Mouse (Mus musculus): ENCODE results near the gene Prl8a2. TPM values are rescaled to one million over a fixed set of nuclear protein-coding genes. Genes with fewer than 3 reads are reported as not detected.

Gene Prl8a2
- total RNA-seq (2012; rRNA removed), result not detected in 2 replicates
- total RNA-seq (2014; rRNA removed), result not detected in 2 replicates
- polyA plus RNA-seq (2012; ENCODE audit: insufficient read length, low read depth), result not detected in 2 replicates

DNA sequence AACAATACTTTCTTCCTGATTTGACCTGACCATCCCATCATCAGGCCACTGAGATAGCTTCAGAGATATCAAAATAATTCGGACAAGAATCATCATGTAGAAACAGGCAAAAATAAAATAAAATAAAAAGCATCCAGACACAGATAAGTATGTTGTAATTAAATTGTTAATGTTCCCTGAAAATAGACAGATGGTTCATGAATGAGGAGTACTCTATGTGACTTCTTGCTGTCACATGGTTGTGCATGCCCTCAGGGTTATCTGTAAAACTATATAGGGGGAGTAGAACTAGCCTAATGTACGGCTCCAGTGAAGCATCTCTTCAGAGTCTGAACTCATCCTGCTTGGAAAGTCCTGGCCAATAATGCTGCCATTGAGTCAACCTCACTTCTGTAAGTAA is at the start of gene Prl8a2:
Prl8a2 (plus strand) TSS at position 301 of the 400 bp plus-strand sequence.
- in situ Hi-C loops (cut with MboI; ENCODE audit: low pct_ligation_motif_present, low pct_unique_long_range_greater_than_20kb, low sequenced_read_pairs), result no loop called here
- no peak within 1 kb of the TSS for H3K4me2 ChIP-seq (ENCODE audit: insufficient read depth, low read depth, poor library complexity, severe bottlenecking)
- H3K27me3 ChIP-seq (replicated peaks), result no peaks in the 10 kb centered on the region
- no peak within 1 kb of the TSS for H3K27ac ChIP-seq (ENCODE audit: insufficient read depth, low read depth)
- no peak for TF ChIP-seq TBP (conservative IDR thresholded peaks at IDR 0.05; ENCODE audit: low read depth, low read length)
- no peak for TF ChIP-seq IRF4 (IDR thresholded peaks at IDR 0.05; ENCODE audit: low read depth, low read length)
- no peak for TF ChIP-seq MAX (IDR thresholded peaks at IDR 0.05; ENCODE audit: low read length)
- H3K36me3 ChIP-seq (replicated peaks in 1 of 2; ENCODE audit: control insufficient read depth in 1 of 2, insufficient read depth in 1 of 2, low read length in 1 of 2), result no peaks in the 10 kb centered on the region
- H3K9ac ChIP-seq (ENCODE audit: insufficient read depth, low read depth), result no peak within 1 kb of the TSS
- dilution Hi-C loops (cut with MboI; ENCODE audit: extremely low pct_ligation_motif_present, extremely low pct_unique_long_range_greater_than_20kb, low sequenced_read_pairs), result no loop called here
- no peaks in the 10 kb centered on the region for H3K9me3 ChIP-seq (replicated peaks; ENCODE audit: low read length)
- no peaks in the 10 kb centered on the region for H3K4me1 ChIP-seq (ENCODE audit: control insufficient read depth in 1 of 2, insufficient read depth in 2 of 2)
- no peaks in the 10 kb centered on the region for H3K79me2 ChIP-seq (replicated peaks; ENCODE audit: control insufficient read depth, extremely low read depth, insufficient read depth, poor library complexity, severe bottlenecking)
- H3K4me3 ChIP-seq (replicated peaks in 1 of 3; ENCODE audit: low read depth in 2 of 3, low read length in 2 of 3, poor library complexity in 1 of 3), result no peak within 1 kb of the TSS
- no peak for DNase-seq (ENCODE audit: extremely low read depth)

DNA sequence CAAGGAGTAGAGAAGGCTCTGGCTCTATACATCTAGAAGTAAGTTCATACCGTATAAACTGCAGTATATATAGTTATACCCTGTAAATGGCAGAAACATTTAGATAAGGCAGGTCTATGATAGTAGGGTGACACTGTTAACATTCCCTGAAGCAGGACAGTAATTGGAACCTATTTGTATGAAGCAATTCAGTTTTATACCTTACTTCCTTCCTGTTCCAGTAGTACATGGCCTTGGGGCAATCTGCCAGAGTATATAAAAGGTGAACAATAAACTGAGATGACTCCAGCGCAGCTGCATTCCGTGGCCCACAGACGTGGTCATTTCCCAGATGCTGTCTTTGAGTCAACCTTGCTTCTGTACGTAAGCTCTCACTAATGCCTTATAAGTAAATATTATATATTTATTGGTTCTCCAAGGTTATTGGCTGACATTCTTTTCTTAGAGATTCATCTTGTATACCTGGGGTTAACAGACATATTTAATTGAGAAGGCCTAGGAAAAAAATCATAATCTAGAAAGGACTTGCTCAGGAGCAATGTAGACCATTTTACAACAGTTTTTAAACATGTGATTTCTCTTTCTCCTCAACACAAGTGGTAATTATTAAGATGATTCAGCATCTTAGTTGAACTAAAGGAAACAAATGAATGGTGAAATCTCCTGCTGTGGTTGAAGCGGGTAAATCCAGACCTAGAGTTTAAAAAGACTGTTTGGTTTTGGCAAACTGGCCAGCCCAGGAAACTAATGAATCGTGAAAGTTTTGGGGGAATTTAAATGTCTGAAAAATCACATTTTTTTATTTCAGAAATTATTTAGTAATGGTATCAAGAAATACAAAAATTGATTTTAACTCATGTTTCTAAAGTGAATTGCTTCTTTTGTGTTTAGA is 32.9 kb upstream of the Prl8a2 start, which contains the start of gene Prl6a1:
Prl6a1 (plus strand) TSS at position 294 of the 892 bp plus-strand sequence.
- no peaks in the 10 kb centered on the region for H3K79me2 ChIP-seq (replicated peaks; ENCODE audit: control insufficient read depth, extremely low read depth, insufficient read depth, poor library complexity, severe bottlenecking)
- no peaks in the 10 kb centered on the region for H3K9me3 ChIP-seq (replicated peaks; ENCODE audit: low read length)
- no peak within 1 kb of the TSS for H3K27ac ChIP-seq (ENCODE audit: insufficient read depth, low read depth)
- no peak within 1 kb of the TSS for H3K4me3 ChIP-seq (replicated peaks in 1 of 3; ENCODE audit: low read depth in 2 of 3, low read length in 2 of 3, poor library complexity in 1 of 3)
- H3K9ac ChIP-seq (ENCODE audit: insufficient read depth, low read depth), result no peak within 1 kb of the TSS
- in situ Hi-C loops (cut with MboI; ENCODE audit: low pct_ligation_motif_present, low pct_unique_long_range_greater_than_20kb, low sequenced_read_pairs), result no loop called here
- peaks cover 0 to 5% of the 10 kb centered on the region in 2 experiments; a peak in 1 of 4 replicates for H3K4me1 ChIP-seq (ENCODE audit: control insufficient read depth in 1 of 2, insufficient read depth in 2 of 2)
- no peak within 1 kb of the TSS for H3K4me2 ChIP-seq (ENCODE audit: insufficient read depth, low read depth, poor library complexity, severe bottlenecking)
- no peaks in the 10 kb centered on the region for H3K36me3 ChIP-seq (replicated peaks in 1 of 2; ENCODE audit: control insufficient read depth in 1 of 2, insufficient read depth in 1 of 2, low read length in 1 of 2)
- TF ChIP-seq ZNF384 (IDR thresholded peaks at IDR 0.05; ENCODE audit: low read depth, low read length), result no peak
- TF ChIP-seq E2F4 (IDR thresholded peaks at IDR 0.05; ENCODE audit: insufficient replicate concordance, low read depth, low read length), result no peak
- TF ChIP-seq BHLHE40 (IDR thresholded peaks at IDR 0.05; ENCODE audit: low read depth, low read length), result no peak
- no peak for TF ChIP-seq NRF1 (IDR thresholded peaks at IDR 0.05; ENCODE audit: low read depth, low read length)
- TF ChIP-seq ZKSCAN1 (IDR thresholded peaks at IDR 0.05; ENCODE audit: borderline replicate concordance, low read depth, low read length), result no peak
- no peak for TF ChIP-seq CHD2 (IDR thresholded peaks at IDR 0.05; ENCODE audit: low read length)
- TF ChIP-seq USF1 (IDR thresholded peaks at IDR 0.05; ENCODE audit: low read depth, low read length), result no peak
- no peak for TF ChIP-seq USF2 (conservative IDR thresholded peaks at IDR 0.05; ENCODE audit: low read depth, low read length)
- TF ChIP-seq CTCF (conservative IDR thresholded peaks at IDR 0.05 in 1 of 2, IDR thresholded peaks at IDR 0.05 in 1 of 2; ENCODE audit: low read depth in 2 of 2, low read length in 2 of 2), result no peak
- no peak for TF ChIP-seq KAT2A (IDR thresholded peaks at IDR 0.05; ENCODE audit: insufficient replicate concordance, low read length)
- TF ChIP-seq POLR2AphosphoS2 (IDR thresholded peaks at IDR 0.05; ENCODE audit: low read depth, low read length), result no peak
- no peak for TF ChIP-seq MEF2A (IDR thresholded peaks at IDR 0.05; ENCODE audit: borderline replicate concordance, low read depth, low read length)
- no peak for TF ChIP-seq SIN3A (IDR thresholded peaks at IDR 0.05; ENCODE audit: low read length)
- TF ChIP-seq EP300 (IDR thresholded peaks at IDR 0.05; ENCODE audit: low read length), result no peak
- TF ChIP-seq IRF4 (IDR thresholded peaks at IDR 0.05; ENCODE audit: low read depth, low read length), result no peak
- TF ChIP-seq GABPA (IDR thresholded peaks at IDR 0.05; ENCODE audit: insufficient replicate concordance, low read depth, low read length), result no peak
- TF ChIP-seq RCOR1 (conservative IDR thresholded peaks at IDR 0.05; ENCODE audit: low read depth, low read length), result no peak
- TF ChIP-seq UBTF (IDR thresholded peaks at IDR 0.05; ENCODE audit: low read depth, low read length), result no peak
- no peak for TF ChIP-seq MAX (IDR thresholded peaks at IDR 0.05; ENCODE audit: low read length)
- no peak for DNase-seq (ENCODE audit: extremely low read depth)
- dilution Hi-C loops (cut with MboI; ENCODE audit: extremely low pct_ligation_motif_present, extremely low pct_unique_long_range_greater_than_20kb, low sequenced_read_pairs), result no loop called here
- no peaks in the 10 kb centered on the region for H3K27me3 ChIP-seq (replicated peaks)

Measured in CH12.LX (cell line).